Mouse (Mus musculus): ENCODE data around the gene Becn1. TPM values are rescaled to one million over a fixed set of nuclear protein-coding genes. Genes with fewer than 3 reads are reported as not detected.
A peak's percentile ranks its signal among the peaks of the same experiment; 100 is the strongest.
"Not testable (repeated sequence)": the region's sequence is repeated elsewhere in the genome, so short reads cannot be mapped to it uniquely, and the experiment has no call there.

Gene Becn1
- 266 to 274 TPM (median 274 TPM) in 3 replicates for total RNA-seq (2017)

GRCm38 (mm10) chr11:101302004-101302798 is at the start of gene Becn1:
Gene Becn1 (minus strand): TSS chr11:101302286.
- peak; percentile 98 for ATAC-seq (replicated peaks; ENCODE audit: insufficient number of reproducible peaks, low FRiP score, low TSS enrichment, poor library complexity, severe bottlenecking)

- ATAC-seq (replicated peaks; ENCODE audit: insufficient number of reproducible peaks, low FRiP score, low TSS enrichment, poor library complexity, severe bottlenecking): no peak
These were observed 49.6 kb upstream of the Becn1 start for GRCm38 (mm10) chr11:101351721-101352111.

- ATAC-seq (replicated peaks; ENCODE audit: insufficient number of reproducible peaks, low FRiP score, low TSS enrichment, poor library complexity, severe bottlenecking): no peak
These were observed 49.1 kb upstream of the Becn1 start for GRCm38 (mm10) chr11:101351100-101351720.

GRCm38 (mm10) chr11:101349216-101349615 is 47.1 kb upstream of the Becn1 start:
- ATAC-seq (replicated peaks; ENCODE audit: insufficient number of reproducible peaks, low FRiP score, low TSS enrichment, poor library complexity, severe bottlenecking): no peak

GRCm38 (mm10) chr11:101348774-101349173 is 46.7 kb upstream of the Becn1 start:
- no peak for ATAC-seq (replicated peaks; ENCODE audit: insufficient number of reproducible peaks, low FRiP score, low TSS enrichment, poor library complexity, severe bottlenecking)

GRCm38 (mm10) chr11:101347083-101347775 is 45.1 kb upstream of the Becn1 start:
- no peak for ATAC-seq (replicated peaks; ENCODE audit: insufficient number of reproducible peaks, low FRiP score, low TSS enrichment, poor library complexity, severe bottlenecking)

GRCm38 (mm10) chr11:101338123-101338760 is 36.2 kb upstream of the Becn1 start:
- ATAC-seq (replicated peaks; ENCODE audit: insufficient number of reproducible peaks, low FRiP score, low TSS enrichment, poor library complexity, severe bottlenecking): no peak

- ATAC-seq (replicated peaks; ENCODE audit: insufficient number of reproducible peaks, low FRiP score, low TSS enrichment, poor library complexity, severe bottlenecking): no peak
These were observed 33.6 kb upstream of the Becn1 start for GRCm38 (mm10) chr11:101335685-101336084.

- ATAC-seq (replicated peaks; ENCODE audit: insufficient number of reproducible peaks, low FRiP score, low TSS enrichment, poor library complexity, severe bottlenecking): no peak
These were observed 32.4 kb upstream of the Becn1 start for GRCm38 (mm10) chr11:101334516-101334915.

GRCm38 (mm10) chr11:101334023-101334422 is 31.9 kb upstream of the Becn1 start:
- no peak for ATAC-seq (replicated peaks; ENCODE audit: insufficient number of reproducible peaks, low FRiP score, low TSS enrichment, poor library complexity, severe bottlenecking)

GRCm38 (mm10) chr11:101332537-101332936 is 30.5 kb upstream of the Becn1 start:
- no peak for ATAC-seq (replicated peaks; ENCODE audit: insufficient number of reproducible peaks, low FRiP score, low TSS enrichment, poor library complexity, severe bottlenecking)

- ATAC-seq (replicated peaks; ENCODE audit: insufficient number of reproducible peaks, low FRiP score, low TSS enrichment, poor library complexity, severe bottlenecking): not testable (repeated sequence)
These were observed 28.9 kb upstream of the Becn1 start for GRCm38 (mm10) chr11:101330961-101331360.

GRCm38 (mm10) chr11:101330371-101330924 is 28.4 kb upstream of the Becn1 start, which contains the start of gene Aoc3:
Gene Aoc3 (plus strand): TSS chr11:101330605.
- ATAC-seq (replicated peaks; ENCODE audit: insufficient number of reproducible peaks, low FRiP score, low TSS enrichment, poor library complexity, severe bottlenecking): no peak

GRCm38 (mm10) chr11:101328941-101329635 is 27.0 kb upstream of the Becn1 start:
- no peak for ATAC-seq (replicated peaks; ENCODE audit: insufficient number of reproducible peaks, low FRiP score, low TSS enrichment, poor library complexity, severe bottlenecking)

- no peak for ATAC-seq (replicated peaks; ENCODE audit: insufficient number of reproducible peaks, low FRiP score, low TSS enrichment, poor library complexity, severe bottlenecking)
These were observed 25.2 kb upstream of the Becn1 start for GRCm38 (mm10) chr11:101327311-101327710.

GRCm38 (mm10) chr11:101326147-101326546 is 24.1 kb upstream of the Becn1 start:
- ATAC-seq (replicated peaks; ENCODE audit: insufficient number of reproducible peaks, low FRiP score, low TSS enrichment, poor library complexity, severe bottlenecking): no peak

- not testable (repeated sequence) for ATAC-seq (replicated peaks; ENCODE audit: insufficient number of reproducible peaks, low FRiP score, low TSS enrichment, poor library complexity, severe bottlenecking)
These were observed 23.1 kb upstream of the Becn1 start for GRCm38 (mm10) chr11:101325201-101325600.

- ATAC-seq (replicated peaks; ENCODE audit: insufficient number of reproducible peaks, low FRiP score, low TSS enrichment, poor library complexity, severe bottlenecking): no peak
These were observed 22.7 kb upstream of the Becn1 start, which contains the start of gene Aoc2 for GRCm38 (mm10) chr11:101324763-101325162. Gene Aoc2 (plus strand): TSS chr11:101325063.
